Mouse (Mus musculus): ENCODE data around the gene Dppa3. TPM values are rescaled to one million over a fixed set of nuclear protein-coding genes. Genes with fewer than 3 reads are reported as not detected.
"Not testable (repeated sequence)": the region's sequence is repeated elsewhere in the genome, so short reads cannot be mapped to it uniquely, and the experiment has no call there.

Dppa3 gene
- total and polyA plus RNA-seq, 3 experiments, result not detected

GRCm38 (mm10) chr6:122635315-122635714, 9.1 kb downstream of the Dppa3 start:
- no peaks in the 10 kb centered on the region for H3K36me3 ChIP-seq (ENCODE audit: control insufficient read depth in 1 of 2, insufficient read depth in 2 of 2, low read length in 2 of 2)
- no peak for DNase-seq (ENCODE audit: low read depth, low spot score)
- no peaks in the 10 kb centered on the region; a peak in 1 of 4 replicates for H3K27me3 ChIP-seq (ENCODE audit: control insufficient read depth in 1 of 2, insufficient read depth in 2 of 2, low read length in 2 of 2)
- no peaks in the 10 kb centered on the region for H3K79me2 ChIP-seq (ENCODE audit: control insufficient read depth, insufficient read depth, low read length, poor library complexity)
- H3K9me3 ChIP-seq (replicated peaks; ENCODE audit: insufficient read depth, low read length), result no peaks in the 10 kb centered on the region
- H3K4me1 ChIP-seq (ENCODE audit: control insufficient read depth in 1 of 2, insufficient read depth in 2 of 2, low read length in 2 of 2), result no peaks in the 10 kb centered on the region
- no peak overlapping the region for H3K9ac ChIP-seq (ENCODE audit: control insufficient read depth, low read depth, low read length, poor library complexity, severe bottlenecking)
- TF ChIP-seq ELF1 (IDR thresholded peaks at IDR 0.05; ENCODE audit: low read depth, low read length), result no peak
- H3K27ac ChIP-seq (ENCODE audit: control insufficient read depth, low read depth, low read length), result no peak overlapping the region
- H3K4me3 ChIP-seq (ENCODE audit: control insufficient read depth in 1 of 2, insufficient read depth in 1 of 2, low read depth in 2 of 2, low read length in 2 of 2), result no peak overlapping the region

DNA sequence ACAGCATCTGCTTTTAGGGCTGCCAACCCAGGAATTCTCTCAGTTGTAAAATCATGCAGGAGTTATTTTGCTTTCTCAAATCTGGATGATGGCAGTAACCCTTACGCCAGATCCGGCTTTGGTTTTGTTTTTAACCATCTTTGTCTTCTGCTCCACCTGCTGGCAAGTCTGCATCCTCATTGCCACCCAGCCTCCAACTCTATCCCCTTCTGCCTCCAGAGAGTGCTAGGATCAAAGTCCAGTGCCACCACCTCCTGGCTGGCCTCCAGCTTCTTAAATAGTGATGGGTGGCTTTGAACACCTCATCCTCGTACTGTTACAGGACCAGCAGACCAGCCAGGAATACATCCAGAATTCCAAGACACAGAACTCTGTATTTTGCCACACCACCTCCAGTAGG, 10.5 kb downstream of the Dppa3 start:
- Histone ChIP-seq H3K9me3 (replicated peaks; ENCODE audit: insufficient read depth, low read length) (no peaks in the 10 kb centered on the region), H3K27me3 (ENCODE audit: control insufficient read depth in 1 of 2, insufficient read depth in 2 of 2, low read length in 2 of 2) (no peaks in the 10 kb centered on the region; a peak in 1 of 4 replicates), H3K4me3 (ENCODE audit: control insufficient read depth in 1 of 2, insufficient read depth in 1 of 2, low read depth in 2 of 2, low read length in 2 of 2) (no peak overlapping the region), H3K79me2 (ENCODE audit: control insufficient read depth, insufficient read depth, low read length, poor library complexity) (no peaks in the 10 kb centered on the region), H3K9ac (ENCODE audit: control insufficient read depth, low read depth, low read length, poor library complexity, severe bottlenecking) (no peak overlapping the region), H3K4me1 (ENCODE audit: control insufficient read depth in 1 of 2, insufficient read depth in 2 of 2, low read length in 2 of 2) (no peaks in the 10 kb centered on the region), H3K27ac (ENCODE audit: control insufficient read depth, low read depth, low read length) (no peak overlapping the region), H3K36me3 (ENCODE audit: control insufficient read depth in 1 of 2, insufficient read depth in 2 of 2, low read length in 2 of 2) (no peaks in the 10 kb centered on the region)
- no peak for TF ChIP-seq ZKSCAN1 (IDR thresholded peaks at IDR 0.05; ENCODE audit: low read depth, low read length)
- no peak for DNase-seq (ENCODE audit: low read depth, low spot score)

- H3K27me3 ChIP-seq (ENCODE audit: control insufficient read depth in 1 of 2, insufficient read depth in 2 of 2, low read length in 2 of 2); H3K9me3 ChIP-seq (replicated peaks; ENCODE audit: insufficient read depth, low read length); H3K79me2 ChIP-seq (ENCODE audit: control insufficient read depth, insufficient read depth, low read length, poor library complexity); H3K36me3 ChIP-seq (ENCODE audit: control insufficient read depth in 1 of 2, insufficient read depth in 2 of 2, low read length in 2 of 2); H3K4me3 ChIP-seq (ENCODE audit: control insufficient read depth in 1 of 2, insufficient read depth in 1 of 2, low read depth in 2 of 2, low read length in 2 of 2); H3K4me1 ChIP-seq (ENCODE audit: control insufficient read depth in 1 of 2, insufficient read depth in 2 of 2, low read length in 2 of 2); H3K27ac ChIP-seq (ENCODE audit: control insufficient read depth, low read depth, low read length); DNase-seq (ENCODE audit: low read depth, low spot score); H3K9ac ChIP-seq (ENCODE audit: control insufficient read depth, low read depth, low read length, poor library complexity, severe bottlenecking): not testable (repeated sequence)
Observed at GRCm38 (mm10) chr6:122637566-122637965, 11.4 kb downstream of the Dppa3 start.

- H3K36me3 ChIP-seq (ENCODE audit: control insufficient read depth in 1 of 2, insufficient read depth in 2 of 2, low read length in 2 of 2); H3K9ac ChIP-seq (ENCODE audit: control insufficient read depth, low read depth, low read length, poor library complexity, severe bottlenecking); H3K9me3 ChIP-seq (replicated peaks; ENCODE audit: insufficient read depth, low read length); H3K27ac ChIP-seq (ENCODE audit: control insufficient read depth, low read depth, low read length); H3K4me1 ChIP-seq (ENCODE audit: control insufficient read depth in 1 of 2, insufficient read depth in 2 of 2, low read length in 2 of 2); H3K79me2 ChIP-seq (ENCODE audit: control insufficient read depth, insufficient read depth, low read length, poor library complexity); DNase-seq (ENCODE audit: low read depth, low spot score); H3K4me3 ChIP-seq (ENCODE audit: control insufficient read depth in 1 of 2, insufficient read depth in 1 of 2, low read depth in 2 of 2, low read length in 2 of 2); H3K27me3 ChIP-seq (ENCODE audit: control insufficient read depth in 1 of 2, insufficient read depth in 2 of 2, low read length in 2 of 2): not testable (repeated sequence)
Observed at GRCm38 (mm10) chr6:122644196-122644595, 18.0 kb downstream of the Dppa3 start.

GRCm38 (mm10) chr6:122649903-122650302, 23.7 kb downstream of the Dppa3 start:
- H3K36me3 ChIP-seq (ENCODE audit: control insufficient read depth in 1 of 2, insufficient read depth in 2 of 2, low read length in 2 of 2), result peaks cover 0 to 8% of the 10 kb centered on the region in 2 experiments; a peak in 2 of 4 replicates
- peaks cover 2 to 24% of the 10 kb centered on the region in 2 experiments; a peak in 2 of 4 replicates for H3K4me1 ChIP-seq (ENCODE audit: control insufficient read depth in 1 of 2, insufficient read depth in 2 of 2, low read length in 2 of 2)
- H3K9ac ChIP-seq (ENCODE audit: control insufficient read depth, low read depth, low read length, poor library complexity, severe bottlenecking), result no peak overlapping the region
- TF ChIP-seq CTCF (IDR thresholded peaks at IDR 0.05 in 2 of 3, conservative IDR thresholded peaks at IDR 0.05 in 1 of 3; ENCODE audit: control insufficient read depth in 1 of 3, insufficient read depth in 1 of 3, low read depth in 2 of 3, low read length in 3 of 3, poor library complexity in 1 of 3, severe bottlenecking in 1 of 3), result peak; percentile 20 to 24 (median 22); a peak in 4 of 6 replicates
- no peak for TF ChIP-seq TBP (IDR thresholded peaks at IDR 0.05; ENCODE audit: low read depth, low read length)
- no peaks in the 10 kb centered on the region for H3K79me2 ChIP-seq (ENCODE audit: control insufficient read depth, insufficient read depth, low read length, poor library complexity)
- no peak overlapping the region for H3K27ac ChIP-seq (ENCODE audit: control insufficient read depth, low read depth, low read length)
- H3K9me3 ChIP-seq (replicated peaks; ENCODE audit: insufficient read depth, low read length), result no peaks in the 10 kb centered on the region
- H3K4me3 ChIP-seq (ENCODE audit: control insufficient read depth in 1 of 2, insufficient read depth in 1 of 2, low read depth in 2 of 2, low read length in 2 of 2), result no peak overlapping the region
- no peaks in the 10 kb centered on the region for H3K27me3 ChIP-seq (ENCODE audit: control insufficient read depth in 1 of 2, insufficient read depth in 2 of 2, low read length in 2 of 2)
- DNase-seq (ENCODE audit: low read depth, low spot score), result no peak
